Mouse (Mus musculus): ENCODE results near the gene Hdlbp.

Hdlbp gene

DNA sequence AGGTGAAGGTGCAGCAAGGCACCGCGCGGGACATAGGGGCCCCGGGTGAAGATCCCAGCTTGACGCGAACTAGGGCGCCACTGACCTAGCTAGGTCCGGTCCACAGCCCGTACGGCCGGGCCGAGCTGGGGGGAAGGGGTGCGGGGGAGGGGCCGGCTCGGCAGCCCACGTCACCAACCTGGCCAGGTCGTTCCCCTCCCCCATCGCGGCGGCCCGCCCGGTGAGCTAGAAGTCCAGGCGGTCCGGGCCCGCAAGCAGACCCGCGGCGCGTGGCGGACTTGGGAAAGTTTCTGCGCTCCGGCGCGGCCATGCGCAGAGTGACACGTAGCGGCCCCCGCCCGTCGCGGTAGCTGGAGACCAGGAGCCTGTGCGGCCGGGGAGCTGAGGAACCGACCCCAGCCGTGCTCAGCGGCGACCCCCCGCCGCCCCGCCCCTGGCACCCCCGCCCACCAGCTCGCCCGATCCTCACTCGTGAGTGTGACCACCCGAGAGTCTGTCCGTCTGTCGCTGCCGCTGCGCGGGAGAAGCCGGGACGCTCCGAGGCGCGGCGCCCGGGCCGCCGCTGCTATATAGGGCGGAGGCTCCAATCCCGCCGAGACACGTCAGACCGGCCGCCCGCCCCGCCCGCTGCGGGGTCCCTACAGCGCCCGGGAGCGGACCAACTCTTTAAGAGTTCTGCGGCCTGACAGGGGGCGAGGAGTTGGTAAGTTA is 33.3 kb downstream of the Hdlbp start:
- peak; percentile 73 for DNase-seq (ENCODE audit: low spot score)

DNA sequence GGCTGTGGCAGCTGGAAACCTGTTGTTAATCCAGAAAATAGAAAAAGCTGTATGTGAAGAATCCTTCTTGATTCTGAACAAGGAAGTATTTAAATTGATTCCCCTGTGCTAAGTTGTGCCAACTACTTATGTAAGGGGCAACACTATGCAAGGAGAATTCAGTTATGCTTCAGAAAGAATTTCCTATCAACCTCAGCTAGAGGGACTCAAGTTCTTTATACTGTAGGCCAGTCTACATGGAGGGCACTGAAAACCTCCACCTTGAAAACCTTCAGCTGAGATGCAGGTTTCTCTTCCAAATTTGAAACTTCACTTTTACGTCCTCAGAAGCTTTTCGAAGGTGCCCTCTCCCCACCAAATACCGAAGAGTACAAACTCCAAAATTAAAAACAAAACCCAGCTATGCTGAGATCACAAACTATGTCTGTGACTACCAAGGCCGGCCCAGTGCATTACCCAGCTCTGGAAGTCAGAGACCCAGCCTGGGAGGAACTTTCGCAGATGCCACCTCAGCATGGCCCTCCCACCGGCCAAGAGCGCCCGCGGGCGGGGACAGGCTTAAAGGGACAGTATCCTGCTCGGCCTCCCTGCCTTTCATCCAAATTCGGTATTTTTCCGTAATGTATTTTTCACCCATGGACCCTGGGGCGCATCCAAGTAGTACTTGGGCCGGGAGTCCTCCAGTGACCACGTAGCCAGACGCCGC is 34.1 kb downstream of the Hdlbp start:
- no peak for DNase-seq (ENCODE audit: low spot score)

DNA sequence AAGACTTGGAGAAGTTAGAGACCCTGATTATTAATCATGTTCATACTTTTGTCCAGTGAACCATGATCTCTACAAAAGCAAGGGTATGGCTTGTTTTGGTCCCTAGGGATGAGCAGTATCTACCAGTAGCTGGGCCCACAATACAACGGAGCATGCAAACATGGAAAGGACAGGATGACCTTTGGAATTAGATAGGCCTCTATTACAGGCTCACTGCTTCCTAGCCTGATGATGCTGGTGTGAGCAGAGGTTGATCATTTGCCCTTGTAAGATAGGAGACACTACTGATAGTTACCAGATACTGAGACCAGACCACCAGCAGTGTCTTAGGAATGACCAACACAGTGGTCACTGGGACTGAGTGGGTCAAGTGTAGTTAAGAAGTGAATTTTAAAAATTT is 39.3 kb downstream of the Hdlbp start:
- no peak for DNase-seq (ENCODE audit: low spot score)

DNA sequence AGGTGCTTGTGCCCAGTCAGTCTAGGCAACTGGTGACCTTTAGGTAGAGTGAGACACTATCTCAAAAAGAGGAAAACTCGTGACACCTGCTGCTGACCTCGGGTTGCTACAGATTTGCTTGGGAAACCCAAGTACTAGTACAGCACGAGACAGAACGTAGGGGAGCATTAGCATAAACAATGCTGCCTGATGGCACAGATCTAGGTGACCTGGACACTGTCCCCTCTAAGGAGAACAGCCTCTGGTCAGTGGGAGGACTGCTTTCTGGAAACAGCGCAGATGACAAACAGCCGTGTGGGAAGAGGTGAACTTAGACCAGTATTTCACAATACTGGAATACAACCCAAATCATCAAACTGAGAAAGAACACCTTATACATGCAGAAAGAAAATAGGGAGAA is 46.5 kb downstream of the Hdlbp start:
- no peak for DNase-seq (ENCODE audit: low spot score)

DNA sequence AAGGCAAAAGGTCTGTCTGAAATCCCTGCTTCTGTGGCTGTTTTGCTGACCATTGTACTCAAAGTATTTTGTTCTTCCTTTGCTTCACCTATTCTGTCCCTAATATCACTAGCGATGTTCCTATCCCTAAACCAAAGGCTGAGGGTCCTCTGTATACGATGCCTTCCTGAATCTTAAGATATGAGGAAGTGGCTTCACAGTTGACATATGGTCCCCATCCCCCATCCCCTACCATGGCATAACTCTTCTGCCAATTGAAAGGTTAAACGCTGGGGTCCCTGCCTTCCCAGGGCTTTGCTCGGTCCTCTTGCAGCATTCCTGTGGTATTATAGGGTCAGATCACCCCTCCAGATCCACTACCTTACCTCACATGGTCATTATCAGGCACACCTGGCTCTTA is 75.2 kb downstream of the Hdlbp start:
- DNase-seq (ENCODE audit: low spot score), result no peak

DNA sequence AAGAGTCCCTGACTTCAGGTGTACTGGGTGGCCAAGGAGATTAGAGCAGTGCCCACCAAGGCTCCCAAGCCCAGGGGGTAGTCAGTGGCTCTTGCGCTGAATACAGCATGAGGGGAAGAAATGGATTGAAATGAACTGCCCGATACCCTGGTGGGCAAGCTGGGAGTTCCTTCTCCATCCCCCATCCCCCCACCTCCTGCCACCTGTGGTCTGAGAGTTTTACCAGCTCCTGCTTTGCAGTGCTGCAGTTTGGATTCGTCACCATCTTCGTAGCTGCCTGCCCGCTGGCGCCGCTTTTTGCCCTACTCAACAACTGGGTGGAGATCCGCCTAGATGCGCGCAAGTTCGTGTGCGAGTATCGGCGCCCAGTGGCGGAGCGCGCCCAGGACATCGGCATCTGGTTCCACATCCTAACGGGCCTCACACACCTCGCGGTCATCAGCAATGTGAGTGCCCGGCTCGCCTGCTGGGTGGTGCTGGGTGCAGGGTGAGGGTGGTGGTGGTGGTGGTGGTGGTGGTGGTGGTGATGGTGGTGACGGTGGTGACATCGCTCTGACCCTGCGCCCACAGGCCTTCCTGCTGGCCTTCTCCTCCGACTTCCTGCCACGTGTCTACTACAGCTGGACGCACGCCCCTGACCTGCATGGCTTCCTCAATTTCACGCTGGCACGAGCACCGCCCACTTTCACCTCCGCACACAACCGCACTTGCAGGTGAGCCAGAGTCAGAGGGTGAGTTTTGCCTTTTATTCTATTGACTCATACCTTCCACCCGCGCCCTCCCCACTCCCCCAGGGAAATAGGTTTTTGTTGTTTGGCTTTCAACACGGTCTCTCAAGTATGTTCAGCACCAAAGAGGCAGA is 77.2 kb downstream of the Hdlbp start:
- no peak for DNase-seq (ENCODE audit: low spot score)

DNA sequence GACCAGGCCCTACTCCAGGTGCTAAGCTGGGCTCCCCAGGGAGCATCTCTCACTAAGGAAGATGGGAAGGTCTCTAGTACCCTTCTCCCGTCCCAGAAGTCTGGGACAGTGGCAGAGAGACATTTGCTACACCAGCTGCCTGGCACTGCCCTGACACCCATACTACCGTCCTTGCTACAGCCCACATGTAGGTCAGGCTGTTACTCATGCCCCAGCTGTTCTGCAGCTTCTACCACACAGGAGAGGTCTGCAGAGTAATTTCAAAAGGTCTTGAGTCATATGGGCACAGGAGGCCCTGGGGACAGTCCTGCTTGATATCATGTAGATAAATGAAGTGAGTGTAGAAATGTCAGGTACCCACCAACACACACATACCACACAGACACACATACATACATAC is 89.7 kb downstream of the Hdlbp start:
- no peak for DNase-seq (ENCODE audit: low spot score)

DNA sequence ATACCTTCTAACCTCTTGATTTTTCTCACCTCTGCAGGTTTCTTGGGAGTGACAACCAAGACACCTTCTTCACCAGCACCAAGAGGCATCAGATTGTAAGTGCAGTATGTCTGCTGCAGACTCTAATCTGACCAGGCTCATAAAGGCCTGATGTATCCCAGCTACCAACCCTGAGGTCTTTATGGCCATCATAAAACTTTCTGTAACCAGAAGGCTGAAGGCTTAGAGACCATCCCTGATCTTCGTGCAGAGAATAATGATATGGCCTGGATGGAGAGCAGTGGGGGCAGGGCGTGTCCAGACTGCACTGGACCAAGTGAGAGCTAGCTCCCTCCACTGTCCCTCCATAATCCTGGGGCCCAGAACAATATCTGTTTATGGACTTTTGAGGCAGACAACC is 91.4 kb downstream of the Hdlbp start:
- no peak for DNase-seq (ENCODE audit: low spot score)

DNA sequence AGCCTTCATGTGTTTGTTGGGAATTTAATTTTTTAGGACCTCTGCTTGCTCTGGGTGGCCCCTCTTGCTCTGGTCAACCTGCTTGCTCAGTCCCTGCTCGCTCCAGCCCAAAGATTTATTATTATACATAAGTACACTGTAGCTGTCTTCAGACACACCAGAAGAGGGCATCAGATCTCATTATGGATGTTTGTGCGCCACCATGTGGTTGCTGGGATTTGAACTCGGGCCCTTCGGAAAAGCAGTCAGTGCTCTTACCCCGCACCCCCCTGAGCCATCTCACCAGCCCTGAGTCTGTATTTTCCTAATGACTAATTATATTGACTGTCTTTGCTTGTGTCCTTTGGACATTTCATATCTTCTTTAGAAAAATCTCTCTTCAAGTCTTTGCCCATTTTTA is 99.5 kb downstream of the Hdlbp start:
- DNase-seq (ENCODE audit: low spot score), result no peak

DNA sequence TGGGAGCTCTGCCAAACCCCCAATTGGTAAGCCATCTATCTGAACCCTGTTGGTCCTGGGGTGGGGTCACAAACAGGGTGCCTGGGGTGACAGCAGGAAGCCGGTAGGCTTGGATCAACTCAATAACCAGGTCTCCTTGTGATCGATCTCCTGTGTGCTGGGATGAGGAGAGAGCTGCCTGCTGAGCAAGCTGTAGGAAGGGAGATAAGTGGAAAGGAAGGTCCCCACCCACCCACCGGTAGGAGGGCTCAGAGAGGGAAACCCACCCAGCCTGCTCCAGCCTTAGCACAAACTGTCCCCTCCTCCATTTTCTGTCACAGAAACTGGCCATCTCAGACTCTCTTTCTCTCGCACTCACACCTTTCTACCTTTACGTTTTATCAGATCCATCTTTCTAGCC is 101.3 kb downstream of the Hdlbp start:
- DNase-seq (ENCODE audit: low spot score), result no peak

DNA sequence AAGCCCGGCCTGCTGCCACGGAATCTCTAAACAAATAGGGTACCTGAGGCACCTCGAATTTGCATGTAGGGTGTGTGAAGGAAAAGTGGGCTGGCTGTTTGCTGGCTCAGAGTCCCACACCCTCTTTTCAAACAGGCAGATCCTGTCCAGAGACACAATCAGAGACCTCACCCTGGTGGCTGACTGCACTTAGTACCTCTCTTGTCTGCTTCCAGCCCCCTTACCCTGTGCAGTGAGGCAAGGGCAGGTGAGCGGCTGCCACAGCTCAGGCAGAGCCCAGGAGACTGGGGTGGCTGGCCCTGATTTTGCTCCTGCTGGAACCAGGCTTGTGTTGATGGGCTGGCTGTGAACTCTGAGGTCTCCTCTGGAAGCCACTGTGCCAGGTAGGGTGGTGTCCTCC is 105.0 kb downstream of the Hdlbp start, which contains the start of gene Ano7:
Gene Ano7, plus strand, starts transcription at position 266 of the 400 bp plus-strand sequence.
- DNase-seq (ENCODE audit: low spot score), result no peak

DNA sequence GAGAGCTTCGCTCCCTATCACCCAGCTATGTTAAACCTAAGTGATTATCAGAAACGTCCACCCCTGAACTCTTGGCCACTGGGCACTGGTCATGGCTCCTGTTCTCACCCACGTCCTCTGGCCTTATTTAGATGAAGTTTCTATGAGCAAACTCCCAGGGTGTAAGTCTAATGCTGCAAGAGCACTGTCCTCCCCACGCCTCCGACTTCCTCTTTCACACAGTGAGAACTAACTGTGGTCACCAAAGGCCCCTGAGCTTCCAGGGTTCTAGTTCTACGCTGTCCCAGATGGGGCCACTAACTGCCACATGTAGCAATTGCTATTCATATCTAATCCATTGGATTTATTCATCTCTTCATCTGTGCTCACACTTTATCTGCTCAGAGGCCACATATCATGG is 113.0 kb downstream of the Hdlbp start:
- no peak for DNase-seq (ENCODE audit: low spot score)

DNA sequence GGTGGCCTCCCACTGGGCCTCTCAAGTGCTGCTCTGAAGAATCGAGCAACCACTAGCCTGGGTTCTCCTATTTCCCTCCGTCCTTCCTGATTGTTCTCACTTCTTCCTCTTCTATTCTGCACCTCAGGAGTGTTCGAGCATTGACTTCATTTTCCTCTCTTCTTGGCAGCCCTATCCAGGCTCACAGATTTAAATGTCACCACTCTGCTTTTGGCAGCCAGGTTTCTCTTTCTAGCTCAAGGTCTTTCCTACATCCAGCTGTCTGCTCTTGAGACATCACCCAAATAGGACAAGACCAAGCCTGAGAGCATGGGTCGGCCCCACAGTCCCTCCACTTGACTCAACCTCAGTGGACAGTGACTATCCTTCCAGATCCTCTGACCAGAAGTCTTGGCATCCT is 116.0 kb downstream of the Hdlbp start:
- DNase-seq (ENCODE audit: low spot score), result no peak
